Mouse (Mus musculus): ENCODE measurements around the gene Tub.

The Tub gene

GRCm38 (mm10) chr7:108950312-108950761, at the start of gene Tub:
Tub (plus strand) TSS chr7:108950338.
- DNase-seq (ENCODE audit: low read depth), result no peak

- DNase-seq (ENCODE audit: low read depth), result no peak
These were observed 46.2 kb upstream of the Tub start for GRCm38 (mm10) chr7:108903969-108904368.

GRCm38 (mm10) chr7:108927043-108927442, 23.1 kb upstream of the Tub start:
- peak; percentile 47 for DNase-seq (ENCODE audit: low read depth)

GRCm38 (mm10) chr7:108928280-108929188, 21.6 kb upstream of the Tub start:
- DNase-seq (ENCODE audit: low read depth), result no peak

GRCm38 (mm10) chr7:108929726-108930393, 20.3 kb upstream of the Tub start, which contains the start of gene Nlrp10:
Nlrp10 (minus strand) TSS chr7:108930178.
- DNase-seq (ENCODE audit: low read depth), result peak; percentile 48

- DNase-seq (ENCODE audit: low read depth), result peak; percentile 100
These were observed 16.1 kb upstream of the Tub start, which contains the start of gene Eif3f for GRCm38 (mm10) chr7:108933794-108934731. Eif3f (plus strand) TSS chr7:108934417.

- peak; percentile 45 for DNase-seq (ENCODE audit: low read depth)
These were observed 15.3 kb upstream of the Tub start for GRCm38 (mm10) chr7:108934836-108935235.

GRCm38 (mm10) chr7:108935411-108935810, 14.7 kb upstream of the Tub start:
- no peak for DNase-seq (ENCODE audit: low read depth)

- DNase-seq (ENCODE audit: low read depth), result no peak
These were observed 13.5 kb upstream of the Tub start for GRCm38 (mm10) chr7:108936591-108936990.

- DNase-seq (ENCODE audit: low read depth), result peak; percentile 38
These were observed 8.7 kb upstream of the Tub start for GRCm38 (mm10) chr7:108941466-108941865.

GRCm38 (mm10) chr7:108944002-108944401, 6.1 kb upstream of the Tub start:
- peak; percentile 69 for DNase-seq (ENCODE audit: low read depth)

GRCm38 (mm10) chr7:108948611-108949010, 1.5 kb upstream of the Tub start:
- DNase-seq (ENCODE audit: low read depth), result no peak

- no peak for DNase-seq (ENCODE audit: low read depth)
These were observed 837 bp upstream of the Tub start for GRCm38 (mm10) chr7:108949301-108949700.

GRCm38 (mm10) chr7:108950762-108951331, 709 bp downstream of the Tub start:
- DNase-seq (ENCODE audit: low read depth), result no peak

- no peak for DNase-seq (ENCODE audit: low read depth)
These were observed 2.7 kb downstream of the Tub start for GRCm38 (mm10) chr7:108952801-108953200.

GRCm38 (mm10) chr7:108954185-108954584, 4.0 kb downstream of the Tub start:
- DNase-seq (ENCODE audit: low read depth), result peak; percentile 83

GRCm38 (mm10) chr7:108957734-108958133, 7.6 kb downstream of the Tub start:
- no peak for DNase-seq (ENCODE audit: low read depth)

- no peak for DNase-seq (ENCODE audit: low read depth)
These were observed 15.8 kb downstream of the Tub start for GRCm38 (mm10) chr7:108965968-108966367.

- DNase-seq (ENCODE audit: low read depth), result peak; percentile 69
These were observed 16.7 kb downstream of the Tub start for GRCm38 (mm10) chr7:108966742-108967362.

- peak; percentile 58 for DNase-seq (ENCODE audit: low read depth)
These were observed 18.1 kb downstream of the Tub start for GRCm38 (mm10) chr7:108968201-108968600.

- no peak for DNase-seq (ENCODE audit: low read depth)
These were observed 22.1 kb downstream of the Tub start for GRCm38 (mm10) chr7:108972273-108972672.
